Mouse (Mus musculus) midbrain, embryonic 14.5 days (tissue): ENCODE data around the gene Rpl12. TPM values are rescaled to one million over a fixed set of nuclear protein-coding genes. Genes with fewer than 3 reads are reported as not detected.

ENCODE experiments used
- ATAC-seq: fragments of 200-750 bp; cut with Nextera tagmentation; 2 replicates; pipeline ENCODE4 v1.8.0; 2017; ENCODE audit warnings: moderate number of reproducible peaks, moderate library complexity; ENCODE audit not compliant: low FRiP score, low TSS enrichment
- DNase-seq: peaks from one replicate; pipeline ENCODE4 v3.0.0-alpha.2; 2015
- H3K27ac ChIP-seq: fragments of 300-500 bp; sonication (generic); replicated peaks from 2 replicates; pipeline ENCODE4 v1.5.1; 2014; ENCODE audit warnings: mild to moderate bottlenecking, low read depth, low read length, moderate library complexity
- H3K27me3 ChIP-seq: fragments of 300-500 bp; sonication (generic); 2 replicates; pipeline ENCODE4 v1.6.1; 2014; ENCODE audit warnings: low read length, control low read depth, mixed read lengths; ENCODE audit not compliant: control insufficient read depth, insufficient read depth
- H3K36me3 ChIP-seq: fragments of 300-500 bp; sonication (generic); 2 replicates; pipeline ENCODE4 v1.6.1; 2014; ENCODE audit warnings: low read length, control low read depth; ENCODE audit not compliant: control insufficient read depth, insufficient read depth
- H3K4me1 ChIP-seq: fragments of 300-500 bp; sonication (generic); 2 replicates; pipeline ENCODE4 v1.6.1; 2014; ENCODE audit warnings: mild to moderate bottlenecking, antibody characterized with exemption, low read length, control low read depth; ENCODE audit not compliant: control insufficient read depth, insufficient read depth
- H3K4me2 ChIP-seq: fragments of 300-500 bp; sonication (generic); 2 replicates; pipeline ENCODE4 v1.6.1; 2014; ENCODE audit warnings: mild to moderate bottlenecking, low read length, moderate library complexity
- H3K4me3 ChIP-seq: fragments of 300-500 bp; sonication (generic); replicated peaks from 2 replicates; pipeline ENCODE4 v1.5.1; 2014; ENCODE audit warnings: low read depth, low read length
- H3K9ac ChIP-seq: fragments of 300-500 bp; sonication (generic); replicated peaks from 2 replicates; pipeline ENCODE4 v1.6.1; 2014; ENCODE audit warnings: mild to moderate bottlenecking, low read length, moderate library complexity
- H3K9me3 ChIP-seq: fragments of 300-500 bp; sonication (generic); 2 replicates; pipeline ENCODE4 v1.6.1; 2016; ENCODE audit warnings: low read length, control low read depth, mixed read lengths; ENCODE audit not compliant: control insufficient read depth
- WGBS: fragments of 180-500 bp; shearing (Covaris S2); extraction: QIAGEN DNeasy Blood & Tissue Kit; methylation state at CpG from one replicate; pipeline ENCODE4 v1.1.7; 2014; 5-methylcytosine and 5-hydroxymethylcytosine counted together
- polyA plus RNA-seq: library from polyadenylated mRNA; unstranded; fragments of >200 nt; fragmentation: Nextera tagmentation; extraction: Ambion mirVana; gene quantifications from 2 replicates; pipeline ENCODE4 v1.2.1, GENCODE M21; 2014

Rpl12 gene
- polyA plus RNA-seq, 1 experiment from 2014 or later: 105 TPM

DNA sequence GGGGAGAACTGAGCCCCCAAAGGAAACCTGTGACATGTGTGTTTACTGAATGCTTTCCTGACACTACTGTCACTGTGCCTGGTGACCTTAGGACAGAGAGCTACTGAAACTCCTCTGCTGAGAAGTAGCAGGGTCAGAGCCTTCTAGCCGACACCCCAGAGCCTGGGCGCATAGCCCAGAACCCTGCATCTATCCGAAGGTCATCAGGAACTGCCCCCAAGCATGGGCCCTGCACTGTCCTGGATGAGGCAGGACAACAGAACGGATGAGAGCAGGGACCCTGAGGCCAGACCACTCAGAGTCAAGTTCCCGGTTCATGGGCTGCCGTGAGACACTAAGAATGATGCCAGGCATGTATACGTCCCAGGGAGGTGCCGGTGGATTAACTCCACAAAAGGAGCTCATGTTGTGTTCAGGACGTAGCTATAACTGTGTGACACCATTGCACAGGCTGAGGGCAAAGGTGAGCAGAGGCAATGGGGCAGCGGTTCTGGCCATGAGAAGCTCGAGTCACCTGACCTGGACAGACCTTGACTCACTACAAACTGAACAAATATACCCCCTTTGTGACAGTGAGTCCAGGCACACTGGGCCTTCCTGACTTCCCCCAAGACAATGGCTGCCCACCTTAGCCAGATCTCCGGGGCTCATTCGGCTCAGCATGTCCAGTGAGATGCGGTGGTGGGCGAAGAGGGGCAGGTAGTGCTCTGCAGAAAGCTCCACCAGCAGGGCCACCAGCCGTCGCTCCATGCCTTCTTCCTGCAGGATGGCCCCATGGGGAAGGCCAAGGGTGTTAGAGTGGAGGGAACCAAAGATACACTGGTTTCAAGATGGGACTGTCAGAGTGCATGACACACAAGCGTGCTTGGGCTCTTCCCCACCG lies 32.2 kb upstream of the Rpl12 start:
- Histone ChIP-seq H3K27ac (no peak overlapping the region), H3K4me3 (no peak overlapping the region), H3K4me2 (no peak overlapping the region), H3K27me3 (no peaks in the 10 kb centered on the region), H3K9me3 (no peaks in the 10 kb centered on the region), H3K9ac (no peak overlapping the region), H3K4me1 (no peaks in the 10 kb centered on the region), H3K36me3 (peaks cover 66% of the 10 kb centered on the region)
- ATAC-seq (no peak), DNase-seq (no peak)
- 88% methylated on average over 19 of the region's 19 CpGs for WGBS

GRCm38 (mm10) chr2:32931730-32932129 lies 29.6 kb upstream of the Rpl12 start:
- Histone ChIP-seq H3K27ac (no peak overlapping the region), H3K27me3 (no peaks in the 10 kb centered on the region), H3K4me2 (no peak overlapping the region), H3K9me3 (no peaks in the 10 kb centered on the region), H3K9ac (no peak overlapping the region), H3K4me1 (no peaks in the 10 kb centered on the region), H3K4me3 (no peak overlapping the region), H3K36me3 (peaks cover 68% of the 10 kb centered on the region)
- DNase-seq (no peak), ATAC-seq (no peak)
- WGBS: 81% methylated on average over 7 of the region's 7 CpGs

DNA sequence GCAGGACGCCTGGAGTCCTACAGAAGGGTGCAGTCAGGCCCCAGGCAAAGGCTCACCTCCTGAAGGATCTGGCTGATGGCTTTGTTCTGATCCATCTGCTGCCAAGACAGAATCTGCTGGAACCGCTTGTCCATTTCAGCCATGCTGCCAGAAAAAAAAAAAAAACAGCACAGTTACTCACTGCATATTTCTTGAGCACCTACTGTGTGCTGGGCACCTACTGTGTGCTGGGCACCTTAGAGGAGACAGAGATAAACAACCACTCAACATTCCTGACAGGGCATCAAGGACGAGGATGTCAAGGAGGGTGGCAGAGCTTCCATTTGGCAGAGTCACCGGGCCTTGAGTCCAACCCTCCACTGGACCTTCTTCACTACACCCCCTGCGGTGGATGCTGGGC lies 22.6 kb upstream of the Rpl12 start:
- H3K36me3 ChIP-seq: peaks cover 88% of the 10 kb centered on the region

GRCm38 (mm10) chr2:32939418-32939817 lies 21.9 kb upstream of the Rpl12 start:
- no peak overlapping the region for H3K4me3 ChIP-seq
- DNase-seq (peak; percentile 71), ATAC-seq (no peak)
- no peaks in the 10 kb centered on the region for H3K27me3 ChIP-seq
- H3K4me1 ChIP-seq: no peaks in the 10 kb centered on the region
- WGBS: 61% methylated on average over 5 of the region's 5 CpGs
- H3K4me2 ChIP-seq: no peak overlapping the region
- H3K36me3 ChIP-seq: peaks cover 88% of the 10 kb centered on the region
- H3K9me3 ChIP-seq: no peaks in the 10 kb centered on the region
- no peak overlapping the region for H3K27ac ChIP-seq
- no peak overlapping the region for H3K9ac ChIP-seq

More for the DNA sequence above, 22.6 kb upstream of the Rpl12 start:
- Histone ChIP-seq H3K4me2 (no peak overlapping the region), H3K9ac (no peak overlapping the region), H3K4me1 (no peaks in the 10 kb centered on the region), H3K27ac (no peak overlapping the region), H3K9me3 (no peaks in the 10 kb centered on the region), H3K27me3 (no peaks in the 10 kb centered on the region), H3K4me3 (no peak overlapping the region)
- ATAC-seq (no peak), DNase-seq (no peak)
- 92% methylated on average over 5 of the region's 5 CpGs for WGBS

DNA sequence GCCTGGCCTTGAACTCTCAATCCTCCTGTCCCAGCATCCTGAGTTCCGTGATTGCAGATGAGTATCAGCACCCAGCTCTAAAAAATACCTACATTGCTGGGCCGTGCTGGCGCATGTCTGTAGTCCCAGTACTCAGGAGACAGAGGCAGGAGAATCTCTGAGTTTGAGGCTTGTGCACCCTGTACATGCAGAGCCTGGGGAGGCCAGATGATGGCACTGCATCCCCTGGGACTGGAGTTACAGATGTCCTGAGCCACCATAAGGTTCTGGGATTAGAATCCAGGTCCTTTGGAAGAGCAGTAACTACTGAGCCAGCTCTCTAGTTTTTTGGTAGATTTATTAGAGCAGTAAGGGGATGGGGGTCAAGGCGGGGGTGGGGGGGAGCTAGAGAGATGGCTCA lies 20.9 kb upstream of the Rpl12 start:
- Histone ChIP-seq H3K4me1 (no peaks in the 10 kb centered on the region), H3K9me3 (no peaks in the 10 kb centered on the region), H3K4me2 (no peak overlapping the region), H3K27me3 (no peaks in the 10 kb centered on the region), H3K4me3 (no peak overlapping the region), H3K36me3 (peaks cover 88% of the 10 kb centered on the region), H3K9ac (no peak overlapping the region), H3K27ac (no peak overlapping the region)
- no peak for ATAC-seq
- DNase-seq: no peak
- WGBS: 91% methylated on average over 4 of the region's 4 CpGs

- Histone ChIP-seq H3K4me3 (no peak overlapping the region), H3K27ac (no peak overlapping the region), H3K9ac (no peak overlapping the region), H3K9me3 (no peaks in the 10 kb centered on the region), H3K4me1 (no peaks in the 10 kb centered on the region), H3K36me3 (peaks cover 82% of the 10 kb centered on the region), H3K27me3 (no peaks in the 10 kb centered on the region), H3K4me2 (no peak overlapping the region)
- ATAC-seq (no peak), DNase-seq (no peak)
- WGBS: 93% methylated on average over 11 of the region's 11 CpGs
These were observed 13.9 kb upstream of the Rpl12 start for GRCm38 (mm10) chr2:32947454-32947853.

DNA sequence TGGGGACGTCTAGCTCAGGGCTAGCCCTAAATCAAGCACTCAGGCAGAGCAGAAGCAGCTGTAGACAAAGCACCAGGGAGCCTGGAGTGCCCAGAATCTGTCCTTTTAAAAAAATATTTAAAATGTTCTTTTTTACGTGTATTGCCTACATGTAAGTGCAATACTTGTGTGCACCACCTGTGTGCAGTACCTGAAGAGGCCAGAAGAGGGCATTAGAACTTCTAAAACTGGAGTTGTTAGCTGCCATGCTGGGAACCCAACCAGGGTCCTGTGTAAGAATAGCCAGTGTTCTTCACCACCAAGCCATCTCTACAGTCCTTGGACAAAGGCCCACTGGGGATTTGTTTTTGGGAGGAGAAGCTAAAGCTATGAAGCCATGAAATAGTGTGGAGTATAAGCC lies 6.8 kb upstream of the Rpl12 start:
- Histone ChIP-seq H3K27ac (no peak overlapping the region), H3K4me3 (no peak overlapping the region), H3K27me3 (no peaks in the 10 kb centered on the region), H3K9me3 (no peaks in the 10 kb centered on the region), H3K4me1 (no peaks in the 10 kb centered on the region), H3K4me2 (no peak overlapping the region), H3K9ac (no peak overlapping the region; the same call in 1 of the 2 replicates), H3K36me3 (peaks cover 75% of the 10 kb centered on the region)
- WGBS: 89% methylated on average over 2 of the region's 2 CpGs
- no peak for DNase-seq
- ATAC-seq: no peak

DNA sequence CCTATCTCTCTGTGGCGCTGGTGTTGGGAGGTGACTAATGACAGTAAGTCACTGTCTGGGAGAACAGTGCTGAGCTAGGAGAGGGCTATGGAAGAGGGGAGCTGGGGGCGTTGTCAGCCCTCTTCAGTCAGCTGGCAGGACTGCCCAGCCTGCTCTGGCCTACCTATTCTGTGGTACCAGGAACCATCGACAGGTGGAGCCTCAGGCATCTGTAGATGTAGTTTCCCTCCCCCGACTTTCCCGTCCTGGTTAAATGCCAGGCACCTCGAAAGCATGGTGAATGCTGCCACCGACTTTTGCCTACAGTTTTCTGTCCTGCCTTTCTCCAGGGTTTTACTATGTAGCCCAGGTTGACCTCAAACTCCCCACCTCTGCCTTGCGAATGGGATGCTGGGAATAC lies 4.0 kb upstream of the Rpl12 start:
- no peaks in the 10 kb centered on the region for H3K27me3 ChIP-seq
- DNase-seq (peak; percentile 39), ATAC-seq (no peak)
- no peak overlapping the region for H3K27ac ChIP-seq
- peaks cover 49% of the 10 kb centered on the region for H3K36me3 ChIP-seq
- H3K4me1 ChIP-seq: peaks cover 8% of the 10 kb centered on the region
- H3K4me3 ChIP-seq: no peak overlapping the region
- H3K4me2 ChIP-seq: no peak overlapping the region
- H3K9me3 ChIP-seq: no peaks in the 10 kb centered on the region
- 71% methylated on average over 8 of the region's 8 CpGs for WGBS
- no peak overlapping the region for H3K9ac ChIP-seq

DNA sequence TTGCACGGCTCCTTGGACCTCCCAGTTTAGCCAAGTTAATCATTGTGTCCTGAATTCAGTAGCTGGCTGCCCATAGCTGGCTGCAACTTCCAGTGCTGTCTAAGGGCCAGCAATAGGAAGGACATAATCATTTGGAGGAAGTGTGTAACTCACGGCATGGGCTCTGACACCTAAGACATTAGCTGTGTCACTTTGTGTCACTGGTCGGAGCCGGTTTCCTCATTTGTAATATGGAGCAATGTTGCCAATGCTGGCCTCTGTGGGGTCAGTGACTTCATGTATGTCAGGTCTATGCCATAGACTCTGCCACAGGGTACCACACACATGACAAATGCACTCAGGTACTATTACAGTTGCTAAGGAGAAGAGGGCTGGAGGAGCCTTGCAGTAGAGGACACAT lies 1.1 kb upstream of the Rpl12 start:
- Histone ChIP-seq H3K9me3 (no peaks in the 10 kb centered on the region), H3K27me3 (no peaks in the 10 kb centered on the region), H3K4me3 (no peak overlapping the region), H3K36me3 (peaks cover 51% of the 10 kb centered on the region), H3K27ac (no peak overlapping the region), H3K9ac (0 out of 2 replicates have a peak overlapping the region, but pooled peaks have one; percentile 81), H3K4me1 (peaks cover 17% of the 10 kb centered on the region), H3K4me2 (peak overlapping the region; percentile 98)
- 95% methylated on average over 4 of the region's 4 CpGs for WGBS
- DNase-seq: no peak
- no peak for ATAC-seq
